Mouse (Mus musculus) testis, postnatal 14 days (tissue): ENCODE data around the gene Resf1.
"Not testable (repeated sequence)": the region's sequence is repeated elsewhere in the genome, so short reads cannot be mapped to it uniquely, and the experiment has no call there.

ENCODE experiments used
- DNase-seq: peaks from one replicate; pipeline ENCODE4 v3.0.0; 2021; ENCODE audit warnings: low spot score

The Resf1 gene

GRCm38 (mm10) chr6:149344372-149344771 is 35.2 kb downstream of the Resf1 start:
- no peak for DNase-seq

GRCm38 (mm10) chr6:149348211-149348610 is 39.0 kb downstream of the Resf1 start:
- not testable (repeated sequence) for DNase-seq

DNA sequence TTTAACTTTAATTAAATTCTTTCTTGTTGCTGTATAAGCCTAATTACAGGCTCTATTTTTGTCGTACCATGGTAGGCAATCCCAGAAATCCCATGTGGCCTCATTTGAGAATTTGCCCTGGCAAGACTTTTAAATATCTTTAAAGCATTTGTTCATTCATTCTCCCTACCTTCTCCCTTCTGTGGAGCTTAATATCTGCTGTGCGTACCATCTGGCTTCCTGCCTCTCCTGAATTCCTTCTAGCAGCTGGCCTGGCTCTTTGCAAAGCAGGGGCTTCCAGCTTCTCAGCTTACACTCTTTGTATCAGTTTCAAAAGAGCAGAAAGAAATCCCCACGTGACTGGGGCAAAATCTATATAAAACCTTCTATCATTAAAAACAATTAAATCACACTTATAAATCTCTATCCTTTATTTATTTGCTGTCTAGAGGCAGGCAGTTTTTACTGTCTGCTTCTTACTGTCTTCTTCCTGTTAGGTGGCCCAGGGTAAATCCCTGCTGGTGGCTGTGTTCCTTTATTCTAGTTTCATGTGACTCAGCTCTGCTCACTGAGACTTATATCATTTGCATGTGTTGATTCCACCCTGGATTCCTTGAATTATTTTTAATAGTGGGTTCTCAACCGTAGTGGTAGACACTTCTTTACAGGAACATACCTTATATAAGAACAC is 45.7 kb downstream of the Resf1 start:
- DNase-seq = no peak

DNA sequence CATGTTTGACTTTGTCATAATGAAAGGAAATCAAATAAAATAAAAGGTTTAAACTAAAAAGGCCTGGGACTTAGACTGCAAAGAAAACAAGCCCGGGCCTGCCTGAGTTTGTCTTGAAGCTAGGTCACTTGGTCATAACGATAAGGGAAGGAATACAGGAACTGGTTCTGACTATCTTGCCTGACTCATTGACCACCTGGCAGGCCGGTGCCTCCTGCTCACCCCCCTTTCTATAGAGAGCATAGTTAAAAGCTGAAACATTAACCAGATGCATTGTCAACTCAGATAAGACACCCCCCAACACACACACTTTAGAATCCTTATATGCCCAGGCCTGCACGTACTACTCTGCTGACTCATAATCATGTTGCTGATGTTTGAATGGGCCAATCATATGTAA is 46.6 kb downstream of the Resf1 start:
- DNase-seq = not testable (repeated sequence)

- no peak for DNase-seq
Measured at GRCm38 (mm10) chr6:149357155-149357554, 47.9 kb downstream of the Resf1 start.

GRCm38 (mm10) chr6:149362533-149362932 is 53.3 kb downstream of the Resf1 start:
- DNase-seq = not testable (repeated sequence)

GRCm38 (mm10) chr6:149365975-149366374 is 56.8 kb downstream of the Resf1 start:
- not testable (repeated sequence) for DNase-seq

DNA sequence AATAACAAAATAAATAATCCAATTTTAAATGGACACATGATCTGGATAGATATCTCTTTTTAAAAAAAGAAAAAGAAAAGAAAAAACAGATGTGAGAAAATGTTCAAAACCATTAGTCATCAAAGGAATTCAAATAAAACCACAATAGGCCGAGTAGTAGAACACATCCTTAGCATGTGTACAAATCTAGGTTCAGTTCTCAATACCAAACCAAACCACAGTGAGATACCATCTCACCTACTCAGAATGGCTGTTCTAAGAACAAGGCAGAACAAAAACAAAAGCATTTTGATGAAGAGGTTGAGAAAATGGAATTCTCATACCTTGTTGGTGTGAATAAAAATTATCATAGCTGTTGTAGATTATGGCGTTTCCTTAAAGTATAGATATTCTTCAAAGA is 57.2 kb downstream of the Resf1 start:
- DNase-seq = no peak

- DNase-seq = peak; percentile 48
Measured at GRCm38 (mm10) chr6:149374986-149375457, 65.8 kb downstream of the Resf1 start.

DNA sequence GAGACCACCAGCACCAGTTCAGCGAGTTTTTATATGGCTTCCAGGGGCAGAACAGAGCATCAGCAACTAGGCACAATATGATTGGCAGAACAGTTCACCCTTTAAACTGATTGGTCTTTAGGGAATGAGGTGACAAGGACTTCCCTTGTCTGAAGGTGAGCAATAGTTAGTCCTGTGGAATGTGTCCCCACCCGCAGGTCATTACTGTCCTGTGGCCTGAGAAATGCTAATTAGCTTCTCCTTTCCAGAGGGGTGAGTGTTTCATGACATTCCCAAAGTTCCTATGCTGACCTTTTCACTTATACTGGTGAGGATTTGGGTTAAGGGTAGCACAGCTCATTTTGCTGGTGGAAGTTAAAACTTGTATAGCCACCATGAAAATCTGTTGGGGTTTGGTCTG is 74.3 kb downstream of the Resf1 start:
- no peak for DNase-seq
